In genomic region chr12:29938376-29939041, GRCm38 (mm10) we compare ENCODE assay signal across 9 mouse cellular contexts. TPM values are rescaled to one million over a fixed set of nuclear protein-coding genes. Genes with fewer than 3 reads are reported as not detected.
DNase-seq lines count a peak whose midpoint lies in the region; ATAC-seq and TF ChIP-seq lines count a peak whose summit lies in the region.
"Had no signal": no experiment of that assay in that cellular context is flagged by ENCODE, and none has a peak within 500 bp of the region (broad histone marks: within the 10 kb centered on the region; RNA-seq: fewer than 3 reads in every experiment).

No protein-coding gene starts in this region.

- TF ChIP-seq POLR2A in brain, embryonic 14.5 days (IDR thresholded peaks at IDR 0.05; ENCODE audit: borderline replicate concordance, extremely low read depth, insufficient read depth, insufficient read length, poor library complexity, severe bottlenecking) = no peak; the same call in 1 of the 2 replicates

- H3K36me3 ChIP-seq in hindbrain, embryonic 16.5 days (ENCODE audit: control insufficient read depth, insufficient read depth, low read length) = no peaks in the 10 kb centered on the region
- peaks cover 8% of the 10 kb centered on the region for H3K36me3 ChIP-seq in midbrain, embryonic 12.5 days
- no peaks in the 10 kb centered on the region for H3K36me3 ChIP-seq in stomach, embryonic 15.5 days

- H3K4me2 ChIP-seq in hindbrain, embryonic 16.5 days (ENCODE audit: low read length) = peak overlapping the region; percentile 60
- peak overlapping the region; percentile 73 for H3K4me2 ChIP-seq in midbrain, embryonic 12.5 days (replicated peaks)
- H3K4me2 ChIP-seq in stomach, embryonic 15.5 days = peak overlapping the region; percentile 73

- H3K27me3 ChIP-seq in hindbrain, embryonic 16.5 days (replicated peaks; ENCODE audit: control insufficient read depth, insufficient read depth, low read length) = no peaks in the 10 kb centered on the region
- H3K27me3 ChIP-seq in midbrain, embryonic 12.5 days = peaks cover 5% of the 10 kb centered on the region; the same call in 1 of the 2 replicates
- no peaks in the 10 kb centered on the region for H3K27me3 ChIP-seq in stomach, embryonic 15.5 days (replicated peaks)

- peak overlapping the region; percentile 72 for H3K4me3 ChIP-seq in hindbrain, embryonic 16.5 days (ENCODE audit: low read length)
- H3K4me3 ChIP-seq in midbrain, embryonic 12.5 days = peak overlapping the region; percentile 91
- peak overlapping the region; percentile 77 for H3K4me3 ChIP-seq in stomach, embryonic 15.5 days (replicated peaks)

- WGBS in hindbrain, embryonic 16.5 days = under 1% methylated on average over 40 of the region's 40 CpGs
- WGBS in midbrain, embryonic 12.5 days = under 1% methylated on average over 32 of the region's 40 CpGs
- WGBS in stomach, embryonic 15.5 days = under 1% methylated on average over 40 of the region's 40 CpGs

- peak; percentile 79 for ATAC-seq in hindbrain, embryonic 16.5 days
- ATAC-seq in midbrain, embryonic 12.5 days (ENCODE audit: low FRiP score, low read depth) = peak; percentile 86
- peak; percentile 73 for ATAC-seq in stomach, embryonic 15.5 days (ENCODE audit: insufficient read depth, low FRiP score, low read depth)

- H3K9ac ChIP-seq in hindbrain, embryonic 16.5 days (ENCODE audit: low read depth, low read length) = peak overlapping the region; percentile 85
- H3K9ac ChIP-seq in midbrain, embryonic 12.5 days (replicated peaks) = peak overlapping the region; percentile 94
- H3K9ac ChIP-seq in stomach, embryonic 15.5 days = peak overlapping the region; percentile 72

- H3K4me1 ChIP-seq in hindbrain, embryonic 16.5 days (ENCODE audit: control insufficient read depth, insufficient read depth, low read depth, low read length) = peaks cover 38% of the 10 kb centered on the region
- peaks cover 35% of the 10 kb centered on the region for H3K4me1 ChIP-seq in midbrain, embryonic 12.5 days
- peaks cover 14% of the 10 kb centered on the region for H3K4me1 ChIP-seq in stomach, embryonic 15.5 days

- no peaks in the 10 kb centered on the region for H3K9me3 ChIP-seq in hindbrain, embryonic 16.5 days (ENCODE audit: control insufficient read depth, low read length)
- H3K9me3 ChIP-seq in midbrain, embryonic 12.5 days = no peaks in the 10 kb centered on the region
- no peaks in the 10 kb centered on the region for H3K9me3 ChIP-seq in stomach, embryonic 15.5 days

- TF ChIP-seq CTCF in brain, embryonic 14.5 days (IDR thresholded peaks at IDR 0.05; ENCODE audit: borderline replicate concordance, extremely low read depth, insufficient read depth, insufficient read length) = no peak

- H3K27ac ChIP-seq in hindbrain, embryonic 16.5 days (ENCODE audit: low read depth, low read length) = peak overlapping the region; percentile 82
- H3K27ac ChIP-seq in midbrain, embryonic 12.5 days (replicated peaks) = peak overlapping the region; percentile 80
- H3K27ac ChIP-seq in stomach, embryonic 15.5 days = peak overlapping the region; percentile 94

- intact Hi-C loops in left cerebral cortex, postnatal 4 days (cut with DNase I) = no loop called here

- DNase-seq in MN1 (ENCODE audit: low spot score) = peak; percentile 72
- peak; percentile 88 for DNase-seq in brain, embryonic 14.5 days (ENCODE audit: low read depth)
- DNase-seq in gastrocnemius, adult 8-10 months (ENCODE audit: low spot score in 2 of 2) = peak; percentile 24 to 32
- DNase-seq in left cerebral cortex, postnatal 4 days = peak; percentile 60
- DNase-seq in T-cell, adult 2 months (ENCODE audit: low spot score) = no peak

RNA-seq across cellular contexts. Expression of gene Pxdn, which starts 1.1 kb away (rescaled TPM):
- polyA plus RNA-seq in brain, embryonic 14.5 days (2012; rRNA removed) = 156 and 174 TPM in 2 replicates
- total RNA-seq in gastrocnemius, adult 8-10 months (2022) = 1 to 10 TPM; 3.9 to 7.9 (median 5.4) TPM
- polyA plus RNA-seq in hindbrain, embryonic 16.5 days (2015; fragmentation: Nextera tagmentation; extraction: Ambion mirVana) = 35.4 and 57.3 TPM in 2 replicates
- total RNA-seq in left cerebral cortex, postnatal 4 days (2021) = 10 to 100 TPM; 82.6 to 83.3 TPM
- 75.4 and 83.6 TPM in 2 replicates for polyA plus RNA-seq in midbrain, embryonic 12.5 days (2016; fragmentation: Nextera tagmentation; extraction: Ambion mirVana)
- 70.4 and 77.2 TPM in 2 replicates for polyA plus RNA-seq in stomach, embryonic 15.5 days (2015; fragmentation: Nextera tagmentation; extraction: Ambion mirVana)
- total RNA-seq: common myeloid progenitor, adult 5-6 weeks had no signal
